Mouse (Mus musculus): ENCODE measurements around the gene Lmntd1.

Lmntd1 gene

DNA sequence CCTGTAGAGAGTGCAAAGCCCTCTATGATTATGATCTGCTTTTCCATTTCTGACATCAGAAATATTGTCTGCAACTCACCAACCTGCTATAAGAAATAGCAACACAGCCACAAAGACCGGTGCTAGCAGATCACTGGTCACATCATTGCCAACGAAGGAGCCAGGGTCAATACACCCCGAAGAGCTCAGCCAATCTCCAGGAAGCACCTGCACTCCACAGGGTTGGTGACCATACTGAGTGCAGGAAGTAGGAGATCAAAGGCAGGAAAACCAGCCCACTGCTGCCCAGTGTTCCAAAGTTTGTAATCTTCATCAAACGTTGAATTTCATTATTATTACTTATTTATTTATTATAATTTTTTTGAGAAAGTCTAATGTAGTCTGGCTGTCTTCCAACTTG lies 9.5 kb downstream of the Lmntd1 start:
- no peak for DNase-seq

DNA sequence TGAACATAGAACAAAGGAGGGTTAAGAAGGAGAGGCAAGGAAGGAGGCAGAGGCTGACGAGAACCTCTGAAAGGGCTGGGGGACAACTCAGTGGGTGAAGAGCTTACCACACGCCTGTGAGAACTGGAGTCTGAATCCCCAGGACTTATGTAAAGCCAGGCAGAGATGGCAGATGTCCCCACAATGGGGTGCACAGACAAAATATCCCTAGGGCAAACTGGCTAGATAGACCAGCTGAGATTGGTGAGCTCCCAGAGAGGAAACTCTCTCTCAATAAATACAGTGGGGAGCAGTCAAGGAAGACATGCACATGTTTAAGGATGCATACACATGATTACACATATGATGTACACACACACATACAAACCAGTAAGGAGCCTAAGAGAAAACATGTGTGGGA lies 10.0 kb downstream of the Lmntd1 start:
- DNase-seq: no peak

DNA sequence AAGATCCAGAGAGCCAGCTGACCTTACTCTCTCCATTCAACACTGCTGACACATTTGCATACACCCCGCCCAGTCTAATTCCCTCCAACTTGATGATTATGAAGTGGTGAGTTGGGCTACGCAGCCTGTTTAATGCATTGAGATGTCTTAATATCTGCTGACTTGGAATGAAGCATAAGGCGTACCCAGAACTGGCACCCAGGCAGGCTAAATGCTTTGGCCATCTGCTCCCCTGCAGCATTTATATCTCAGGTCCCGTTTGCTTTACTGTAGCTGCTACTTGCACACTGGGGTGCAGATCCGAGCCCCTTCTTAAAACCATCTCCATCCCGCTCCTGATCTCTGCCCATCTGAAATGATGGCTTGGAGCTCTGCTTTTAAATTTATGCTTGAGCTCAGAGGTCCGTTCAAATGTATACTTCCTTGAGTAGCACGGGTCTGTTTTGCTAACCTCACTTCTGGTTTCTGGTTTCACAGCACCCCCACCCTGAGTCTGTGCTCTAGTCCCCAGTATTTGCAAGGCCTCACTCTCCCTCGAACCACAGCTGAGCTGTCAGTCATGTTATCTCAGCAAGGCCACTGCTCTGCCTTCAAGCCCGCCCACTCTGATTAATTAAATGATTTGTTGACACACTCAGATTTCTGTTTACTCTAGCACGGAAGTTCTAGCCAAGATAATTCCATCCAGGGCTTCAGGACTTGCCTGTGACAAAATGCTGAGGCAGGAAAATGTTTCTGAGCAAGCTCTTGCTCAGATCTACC lies 15.1 kb downstream of the Lmntd1 start:
- DNase-seq: peak; percentile 17

DNA sequence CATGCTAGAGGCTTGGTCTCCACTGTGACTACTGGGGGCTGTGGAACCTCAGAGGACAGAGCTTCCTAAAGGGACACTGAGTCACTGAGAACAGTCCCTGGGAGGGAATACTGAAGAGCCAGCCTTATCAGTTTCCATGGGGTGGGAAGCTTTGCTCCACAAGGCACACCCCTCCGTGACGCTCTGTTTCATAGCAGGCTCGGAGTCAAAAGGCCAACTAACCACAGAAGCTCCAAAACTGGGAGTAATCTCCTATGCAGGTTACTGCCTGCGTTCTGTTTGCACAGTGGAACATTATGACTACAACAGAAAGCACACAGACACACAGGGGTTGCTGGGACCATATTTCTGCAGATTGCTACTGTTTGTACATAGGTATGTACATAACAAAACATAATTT lies 18.2 kb downstream of the Lmntd1 start:
- DNase-seq: no peak

DNA sequence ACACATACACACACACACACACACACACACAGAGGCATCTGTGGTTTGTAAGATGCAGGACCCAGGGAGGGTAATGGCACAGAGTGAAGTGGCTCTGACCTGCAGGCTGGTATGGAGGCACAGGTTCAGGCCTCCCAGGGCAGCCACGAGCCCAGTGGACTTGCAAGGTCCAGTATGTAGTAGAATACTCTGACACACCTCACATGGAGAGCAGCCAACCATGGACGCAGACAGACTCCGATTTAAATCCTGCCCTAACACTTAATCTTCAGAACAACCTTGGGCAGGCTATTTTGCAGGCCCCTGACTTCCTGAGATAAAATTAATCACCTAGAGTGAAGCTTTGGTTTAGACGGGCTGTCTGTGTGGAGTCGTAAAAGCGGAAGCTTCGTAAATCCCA lies 20.1 kb downstream of the Lmntd1 start:
- DNase-seq: no peak

DNA sequence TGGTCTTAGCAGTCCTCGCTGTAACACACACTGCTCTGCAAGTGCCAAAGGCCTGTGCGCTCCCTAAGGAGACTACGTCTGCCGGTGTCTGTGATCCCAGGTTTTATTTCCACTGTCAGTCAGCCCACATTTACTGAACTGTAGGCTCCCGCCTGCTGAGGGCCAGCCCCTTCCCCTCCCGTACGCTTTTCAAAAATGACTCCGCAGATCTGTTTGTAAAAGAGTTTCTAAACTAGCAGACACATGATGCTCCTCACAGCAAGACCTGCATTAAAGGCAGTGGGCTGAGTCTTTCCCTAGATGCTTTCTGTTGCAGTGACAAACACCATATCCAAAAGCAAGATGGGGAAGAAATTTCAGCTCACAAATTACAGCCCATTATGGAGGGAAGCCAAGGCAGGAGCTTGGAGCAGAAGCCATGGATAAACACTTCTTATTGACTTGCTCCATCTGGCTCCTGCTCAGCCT lies 21.6 kb downstream of the Lmntd1 start:
- no peak for DNase-seq

DNA sequence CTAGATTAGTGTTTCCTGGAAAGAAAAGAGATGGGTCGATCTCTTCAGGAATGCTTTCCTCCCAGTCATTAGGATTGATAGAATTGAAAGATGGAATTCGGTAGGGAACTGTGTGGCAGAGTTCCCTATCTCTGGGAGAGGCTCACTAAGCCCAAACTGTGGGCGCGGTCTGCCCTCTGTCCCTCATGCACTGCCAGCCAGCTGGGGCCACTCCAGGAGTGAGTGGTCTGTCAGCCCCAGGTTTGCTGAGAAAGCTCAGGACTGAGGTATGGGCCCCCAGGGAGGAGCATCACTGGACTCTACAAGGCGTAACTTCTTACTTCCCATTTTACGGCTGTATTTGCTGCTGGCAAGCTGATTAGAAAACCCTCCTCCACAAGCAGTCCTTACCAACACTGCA lies 22.1 kb downstream of the Lmntd1 start:
- DNase-seq: no peak

DNA sequence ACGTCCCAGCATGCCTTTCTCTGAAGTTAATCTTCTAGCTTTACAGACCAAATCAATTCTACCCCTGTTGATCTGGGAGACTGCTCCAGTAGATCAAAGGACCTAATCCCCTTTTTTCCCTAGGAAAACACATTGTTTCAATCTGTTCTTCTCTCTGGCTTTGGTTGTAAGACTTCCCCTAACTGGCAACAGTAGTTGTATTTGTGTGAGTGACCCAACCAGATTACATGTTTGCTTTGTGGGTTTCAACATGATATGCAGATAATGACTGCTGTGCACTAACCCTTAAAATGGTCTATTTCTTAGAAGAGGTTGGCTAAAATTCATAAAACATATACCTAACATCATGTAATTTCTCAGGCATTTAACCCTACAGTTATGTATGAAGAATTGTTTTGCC lies 22.5 kb downstream of the Lmntd1 start:
- DNase-seq: no peak

DNA sequence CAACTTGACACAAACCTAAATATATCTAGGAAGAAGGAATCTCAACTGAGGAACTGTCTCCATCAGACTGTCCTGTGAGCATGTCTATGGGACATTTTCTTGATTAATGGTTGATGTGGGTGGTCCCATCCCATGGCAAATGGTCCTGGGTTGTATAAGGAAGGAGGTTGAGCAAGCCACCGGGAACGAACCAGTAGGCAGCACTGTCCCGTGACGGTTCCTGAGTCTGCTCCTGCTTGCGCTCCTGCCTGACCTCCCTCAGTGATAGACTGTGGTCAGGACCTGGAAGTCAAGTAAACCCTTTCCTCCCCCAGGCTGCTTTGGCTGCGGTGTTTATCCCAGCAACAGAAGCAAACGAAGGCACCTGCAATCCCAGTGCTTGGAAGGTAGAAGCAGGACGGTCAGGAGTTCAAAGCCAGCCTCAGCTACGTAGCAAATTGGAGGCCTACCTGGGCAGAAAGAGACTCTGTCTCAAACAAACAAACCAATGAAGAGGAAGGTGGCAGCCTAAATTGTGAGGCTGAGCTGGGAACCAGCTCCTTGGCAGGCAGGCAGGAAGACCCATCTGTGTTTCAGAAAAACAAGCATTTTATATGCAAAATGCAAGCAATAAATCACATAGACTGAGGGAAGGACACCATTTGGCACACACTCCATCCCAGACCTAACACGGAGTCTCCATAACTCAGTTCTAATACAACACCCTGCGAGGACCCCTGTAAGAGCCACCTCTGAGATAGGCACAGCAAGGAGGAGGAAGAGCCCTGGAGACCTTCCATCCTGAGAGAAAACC lies 23.4 kb downstream of the Lmntd1 start:
- no peak for DNase-seq

DNA sequence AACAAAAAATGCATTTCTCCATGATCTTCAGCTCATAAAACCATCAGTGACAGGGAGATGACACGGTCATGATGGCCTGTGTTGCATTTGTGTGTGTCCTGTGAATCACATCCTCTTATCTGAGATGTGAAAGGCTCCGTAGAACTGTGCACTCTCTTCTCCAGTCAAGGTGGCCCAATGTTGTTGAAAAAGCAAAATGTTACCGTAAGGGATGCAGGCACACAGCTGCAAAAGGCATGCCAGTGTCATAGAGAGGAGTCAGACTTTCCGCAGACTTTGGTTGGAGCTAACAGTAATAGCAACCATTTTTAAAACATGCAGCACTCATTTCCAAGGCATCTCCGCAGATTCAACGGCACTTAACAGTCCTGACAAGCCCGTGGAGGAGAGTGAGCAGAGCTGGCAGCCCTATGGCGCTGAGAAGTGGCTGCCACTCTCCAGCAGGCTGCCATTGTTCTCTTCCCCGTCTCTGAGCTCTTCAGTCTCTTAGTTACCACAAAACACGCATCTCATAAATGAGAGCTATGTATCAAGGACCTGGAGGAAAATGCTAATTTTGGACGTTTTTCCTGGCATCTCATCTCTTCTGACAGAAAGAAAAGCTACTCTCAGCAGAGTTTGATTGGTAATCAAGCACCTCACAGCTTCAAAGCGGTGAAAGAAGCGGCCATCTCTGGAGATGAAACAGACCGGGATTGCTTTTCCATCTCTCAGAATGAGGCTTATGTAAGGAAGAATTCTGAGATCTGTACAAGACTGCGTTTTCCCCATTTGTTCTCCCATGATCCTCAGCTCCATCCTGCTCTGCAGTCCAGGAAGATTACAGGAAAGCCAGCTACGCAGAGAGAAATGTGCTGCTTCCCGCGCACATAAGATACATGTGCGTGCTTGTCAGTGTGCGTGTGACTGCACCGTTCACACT lies 28.8 kb downstream of the Lmntd1 start:
- no peak for DNase-seq

DNA sequence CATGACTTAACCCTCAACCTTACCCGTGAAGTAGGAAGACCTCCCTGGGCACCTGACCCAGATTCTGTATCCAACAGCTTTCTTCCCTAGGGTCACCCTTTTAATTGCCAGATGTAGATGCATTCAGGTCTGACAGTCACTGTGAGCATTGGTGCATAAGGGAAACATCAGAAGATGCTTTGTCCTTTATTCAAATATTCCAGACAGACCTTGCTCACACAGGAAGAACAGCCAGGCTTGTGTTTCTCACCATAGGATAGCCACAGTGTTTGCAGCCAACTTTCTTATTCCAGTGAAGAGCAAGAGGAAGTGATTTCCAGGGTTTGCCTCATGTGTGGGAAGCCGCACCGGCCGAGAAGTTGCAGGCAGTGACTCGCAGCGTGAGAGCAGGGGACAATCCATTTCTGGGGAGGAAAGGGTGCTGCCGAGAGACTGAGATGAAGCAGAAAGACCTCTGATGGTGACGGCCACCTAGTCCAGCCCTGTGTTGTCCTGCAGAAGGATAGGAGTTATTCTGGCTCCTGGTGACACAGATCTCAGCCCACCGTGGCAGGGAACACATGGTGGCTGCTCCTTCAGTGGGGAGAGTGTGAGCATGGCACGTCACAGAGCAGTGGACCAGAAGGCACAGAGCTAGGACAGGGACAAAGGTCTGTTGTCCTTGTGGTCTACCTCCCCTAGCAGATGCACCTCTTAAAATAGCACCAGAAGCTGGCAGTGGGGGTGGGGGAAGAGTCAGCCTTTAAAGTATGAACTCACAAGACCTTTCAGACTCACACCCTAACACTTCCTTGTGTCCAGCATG lies 32.6 kb downstream of the Lmntd1 start:
- DNase-seq: no peak

DNA sequence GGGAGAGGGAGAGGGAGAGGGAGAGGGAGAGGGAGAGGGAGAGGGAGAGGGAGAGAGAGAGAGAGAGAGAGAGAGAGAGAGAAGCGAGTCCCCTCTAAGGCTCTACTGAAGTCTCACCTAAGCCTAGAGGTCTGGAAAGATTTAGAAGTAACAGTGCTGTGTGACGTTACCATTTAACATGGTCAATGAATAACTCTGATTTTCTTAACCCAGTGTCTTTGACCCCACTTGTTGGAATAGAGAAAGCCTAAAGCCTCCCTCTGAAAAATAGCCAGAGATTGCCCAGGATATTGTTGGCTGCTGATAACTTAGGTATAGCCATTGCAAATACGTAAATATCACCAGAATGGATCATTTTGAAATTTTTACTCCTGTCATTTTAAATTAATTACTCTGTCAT lies 34.4 kb downstream of the Lmntd1 start:
- no peak for DNase-seq

DNA sequence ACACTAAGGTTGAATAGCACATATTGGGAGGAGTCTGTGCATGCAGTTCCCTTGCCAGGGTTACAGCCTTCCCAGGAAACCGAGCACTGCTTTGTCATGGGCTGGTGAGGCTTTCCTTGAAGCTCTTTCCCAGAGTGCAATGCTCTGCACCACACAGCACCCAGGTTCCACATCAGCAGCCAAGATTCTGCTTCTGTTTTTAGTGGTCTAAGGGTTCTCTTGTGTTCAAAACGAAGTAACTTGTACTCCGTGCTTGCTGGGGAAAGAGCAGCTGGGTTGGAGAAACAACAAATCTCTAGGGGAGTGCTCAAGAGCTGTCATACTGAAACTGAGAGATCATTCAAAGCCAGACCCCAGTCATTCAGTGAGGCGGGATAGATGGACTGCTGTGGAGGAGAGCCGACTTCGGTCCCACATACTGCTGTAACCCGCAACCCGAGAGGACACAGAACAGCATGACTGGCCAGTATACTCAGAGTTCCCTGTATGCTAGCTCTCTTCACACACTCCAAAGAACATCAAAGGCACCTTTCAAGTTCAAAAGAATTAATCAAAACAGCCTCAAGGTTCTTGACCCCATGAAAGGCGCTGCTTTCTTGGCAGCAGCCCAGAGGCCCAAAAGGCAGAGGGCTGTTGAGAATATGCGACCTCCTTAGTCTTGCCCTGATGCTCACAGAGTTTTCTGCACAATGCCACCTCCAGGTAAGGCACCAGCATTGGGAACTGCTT lies 35.5 kb downstream of the Lmntd1 start:
- DNase-seq: no peak

DNA sequence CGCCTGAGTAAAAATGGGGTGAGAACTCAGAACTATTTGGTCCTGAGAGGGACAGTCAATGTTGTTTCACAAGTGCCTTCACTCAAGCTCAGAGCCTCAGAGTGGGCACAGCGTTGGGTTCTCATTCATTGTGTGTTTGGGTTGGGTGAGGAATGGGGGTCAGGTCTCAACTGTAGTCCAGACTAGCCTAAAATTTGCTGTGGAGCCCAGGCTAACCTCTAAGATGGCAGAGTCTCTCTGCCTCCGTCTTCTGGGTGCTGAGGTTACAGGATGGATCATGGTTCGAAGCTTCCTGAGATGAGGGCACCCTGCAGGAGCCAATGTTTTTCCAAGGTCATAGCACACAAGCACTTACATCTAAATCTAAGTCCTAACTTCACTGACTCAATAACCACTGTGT lies 37.4 kb downstream of the Lmntd1 start:
- DNase-seq: no peak

DNA sequence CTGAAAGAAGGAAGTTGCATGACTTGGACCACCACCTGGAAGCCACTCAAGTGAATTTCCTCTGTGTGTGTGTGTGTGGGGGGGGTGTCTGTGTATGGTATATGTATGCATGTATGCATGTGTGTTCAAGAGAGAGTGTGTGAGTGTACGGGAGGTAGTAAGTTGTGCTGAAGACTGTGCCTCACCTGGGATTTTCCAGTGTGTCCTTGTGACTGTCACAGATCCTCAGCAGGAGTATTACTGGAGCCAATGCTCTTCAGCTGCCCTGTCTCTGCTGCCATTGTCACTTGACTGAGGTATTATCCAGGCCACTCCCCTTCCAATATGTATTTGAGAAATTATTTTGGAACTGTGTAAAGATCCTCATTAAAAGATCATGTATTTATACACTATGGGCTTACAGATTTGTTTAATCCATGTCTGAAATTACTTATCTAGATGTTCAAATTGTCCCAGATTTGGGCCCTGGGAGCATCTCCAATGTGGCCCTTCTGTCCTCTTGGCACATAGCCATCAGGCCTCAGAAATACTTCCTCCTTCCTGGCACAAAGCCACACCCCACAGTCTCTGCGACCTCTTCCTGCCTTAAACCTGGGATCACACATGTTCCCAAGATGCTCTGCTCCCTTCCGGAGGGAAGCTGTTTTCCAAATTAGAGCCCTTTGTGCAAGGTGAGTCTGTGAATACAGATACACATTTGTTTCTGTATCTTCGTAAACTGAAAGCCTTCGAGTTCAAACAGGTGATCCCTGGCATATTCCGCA lies 40.7 kb downstream of the Lmntd1 start:
- no peak for DNase-seq

DNA sequence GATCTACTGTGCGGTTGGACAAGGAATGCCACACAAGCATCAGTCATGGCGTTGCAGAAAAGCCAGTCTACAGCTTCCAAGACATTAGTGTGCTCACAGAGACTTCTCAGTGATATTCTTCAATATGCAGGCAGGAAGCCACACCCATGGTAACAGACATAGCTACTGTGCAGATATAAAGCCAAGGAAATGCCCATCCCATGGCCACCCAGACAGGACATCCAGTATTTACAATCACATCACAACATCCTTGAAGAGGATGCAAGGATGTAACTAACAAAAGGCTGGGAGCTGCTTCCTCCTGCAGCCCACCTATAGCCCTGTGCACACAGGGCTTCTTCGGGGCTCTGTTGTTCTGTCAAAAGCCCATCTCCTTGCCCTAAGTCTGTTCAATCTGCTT lies 45.4 kb downstream of the Lmntd1 start:
- peak; percentile 48 for DNase-seq

DNA sequence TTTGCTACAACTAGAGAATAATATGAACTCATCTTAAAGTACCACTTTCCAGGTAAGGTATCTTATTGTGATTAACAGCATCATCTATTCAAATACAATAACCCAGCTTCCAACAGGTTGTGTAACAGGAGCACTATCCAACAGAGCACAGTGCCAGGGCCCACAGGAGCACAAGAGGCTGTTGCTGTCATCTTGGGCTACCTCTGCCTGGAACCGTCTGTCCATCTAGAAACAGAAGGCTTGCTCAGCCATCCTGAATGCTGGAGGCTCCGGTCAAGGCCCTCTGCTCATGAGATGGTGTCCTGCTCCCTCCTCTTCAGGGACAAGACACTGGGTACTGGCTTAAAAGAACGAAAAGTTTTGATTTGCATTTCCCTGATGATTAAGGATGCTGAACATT lies 46.3 kb downstream of the Lmntd1 start:
- no peak for DNase-seq

DNA sequence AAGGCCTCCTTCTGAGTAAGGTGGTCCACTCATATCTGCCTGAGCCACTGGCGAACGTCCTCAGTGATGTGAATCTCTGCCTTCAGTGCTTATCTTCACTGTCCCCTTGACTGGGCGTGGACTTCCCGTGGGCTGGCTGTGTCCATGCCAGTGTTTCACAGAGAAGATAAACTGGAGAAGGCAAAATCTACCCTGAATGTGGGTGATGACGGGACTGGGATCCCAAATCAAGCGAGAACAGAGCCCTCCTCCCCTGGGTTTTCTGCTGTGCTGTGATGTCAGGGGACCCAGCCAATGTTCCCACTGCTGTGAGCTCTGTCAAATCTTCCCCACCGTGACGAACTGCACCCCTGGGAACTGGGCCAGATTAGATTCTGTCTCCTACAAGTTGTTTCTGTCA lies 46.8 kb downstream of the Lmntd1 start:
- DNase-seq: peak; percentile 52

DNA sequence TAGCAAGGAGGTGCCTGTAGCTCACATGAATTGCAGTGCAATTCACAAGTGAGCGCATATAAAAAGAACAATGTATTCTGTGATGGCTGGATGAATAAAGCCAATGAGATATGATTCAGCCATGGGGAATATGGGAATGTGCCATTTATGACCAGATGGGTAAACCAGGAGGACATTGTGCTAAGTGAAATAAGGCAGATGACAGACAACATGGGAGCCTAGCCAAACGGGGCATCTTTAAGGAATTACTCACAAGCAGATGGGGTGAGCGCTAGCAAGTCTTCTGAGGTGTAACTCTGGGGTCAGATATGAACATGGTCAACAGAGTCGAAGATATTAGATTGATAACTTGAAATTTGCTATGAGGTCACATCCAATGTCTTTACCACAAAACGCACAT lies 48.5 kb downstream of the Lmntd1 start:
- no peak for DNase-seq

DNA sequence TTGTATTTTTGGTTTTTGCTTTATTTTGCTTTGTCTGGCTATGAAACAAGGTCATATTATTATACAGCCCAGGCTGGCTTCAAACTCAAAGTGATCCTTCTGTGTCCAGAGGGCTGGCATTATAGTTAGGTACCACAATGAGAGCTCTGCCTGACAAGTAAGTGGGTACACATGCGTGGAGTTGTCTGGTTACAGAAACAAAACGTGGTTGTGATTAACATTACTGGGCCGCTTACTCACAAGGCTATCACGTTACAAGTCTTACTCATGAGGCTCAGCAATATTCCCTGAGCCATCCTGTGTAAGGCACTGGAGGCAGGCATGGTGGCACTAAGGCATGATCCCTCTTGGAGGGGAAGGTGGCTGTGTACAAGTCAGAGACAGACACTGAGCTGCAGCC lies 49.4 kb downstream of the Lmntd1 start:
- no peak for DNase-seq
